Mouse (Mus musculus): ENCODE results near the gene Eftud2. TPM values are rescaled to one million over a fixed set of nuclear protein-coding genes. Genes with fewer than 3 reads are reported as not detected.
A peak's percentile ranks its signal among the peaks of the same experiment; 100 is the strongest.

Gene Eftud2
- total RNA-seq, 1 experiment = 198 TPM

DNA sequence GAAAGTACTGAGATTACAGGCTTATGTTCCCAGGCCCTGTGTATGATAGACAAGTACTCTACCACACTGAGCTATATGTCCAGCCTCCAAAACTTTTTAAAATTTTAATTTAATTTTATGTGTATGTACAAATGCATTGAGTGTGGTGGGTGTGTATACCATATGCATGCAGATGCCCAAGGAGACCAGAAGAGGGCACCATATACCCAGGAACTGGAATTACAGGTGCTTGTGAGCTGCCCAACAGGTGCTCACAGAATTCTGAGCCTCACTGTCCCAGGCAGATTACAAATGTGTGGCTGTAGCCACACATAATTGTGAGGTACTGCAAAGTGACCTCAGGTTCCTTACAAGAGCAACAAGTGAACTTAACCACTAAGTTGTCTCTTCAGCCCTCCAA lies 27.0 kb downstream of the Eftud2 start:
- no peak for TF ChIP-seq ZNF384 (IDR thresholded peaks at IDR 0.05; ENCODE audit: low read depth, low read length)
- no peak for TF ChIP-seq ZC3H11A (IDR thresholded peaks at IDR 0.05; ENCODE audit: borderline replicate concordance, low read depth, low read length)
- TF ChIP-seq HCFC1 (IDR thresholded peaks at IDR 0.05; ENCODE audit: borderline replicate concordance, insufficient read depth, low read length) = no peak
- no peak for TF ChIP-seq MAFK (IDR thresholded peaks at IDR 0.05; ENCODE audit: insufficient read depth, low read depth, low read length)
- no peak for TF ChIP-seq CHD2 (IDR thresholded peaks at IDR 0.05; ENCODE audit: low read depth, low read length)
- Histone ChIP-seq H3K27ac (ENCODE audit: insufficient read depth, low read depth, low read length, poor library complexity, severe bottlenecking) (no peak overlapping the region), H3K4me3 (ENCODE audit: insufficient read depth in 1 of 2, low read depth in 1 of 2, low read length in 2 of 2, poor library complexity in 1 of 2, severe bottlenecking in 1 of 2) (no peak overlapping the region), H3K4me1 (ENCODE audit: control insufficient read depth in 2 of 2, insufficient read depth in 2 of 2, low read length in 2 of 2, poor library complexity in 1 of 2) (no peaks in the 10 kb centered on the region), H3K9me3 (ENCODE audit: control insufficient read depth, insufficient read depth, low read depth, low read length) (no peaks in the 10 kb centered on the region), H3K36me3 (ENCODE audit: control insufficient read depth, insufficient read depth, low read length, poor library complexity, severe bottlenecking) (peaks cover 49% of the 10 kb centered on the region), H3K9ac (ENCODE audit: insufficient read depth, low read depth, low read length, poor library complexity, severe bottlenecking) (no peak overlapping the region)
- DNase-seq (ENCODE audit: low read depth, low spot score) = peak; percentile 28
- in situ Hi-C loops (cut with MboI; ENCODE audit: low sequenced_read_pairs in 2 of 2, unreplicated experiment in 2 of 2) = loop anchor here in 1 of 2 experiments (5.0 kb wide), 1 partner anchor 76 kb away; no protein-coding TSS in a partner anchor

DNA sequence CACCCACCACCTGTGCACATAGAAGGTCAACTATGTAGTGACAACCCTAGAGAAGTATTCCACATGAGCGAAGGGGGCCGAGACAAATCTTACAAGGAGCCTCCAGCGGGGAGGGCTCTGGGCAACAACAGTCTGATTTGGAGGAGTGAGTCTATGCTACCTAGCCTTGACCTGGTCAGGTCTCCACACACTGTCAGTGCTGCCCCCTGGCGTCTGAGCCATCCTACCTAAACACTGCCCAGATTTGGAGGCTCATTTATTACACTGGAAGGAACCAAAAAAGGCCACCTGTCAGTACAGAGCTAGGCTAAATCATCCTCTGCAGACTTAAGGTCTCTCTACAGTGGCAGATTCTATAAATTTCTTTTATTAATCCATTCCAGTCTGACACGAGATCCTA lies 28.9 kb downstream of the Eftud2 start:
- peaks cover 54% of the 10 kb centered on the region for H3K36me3 ChIP-seq (ENCODE audit: control insufficient read depth, insufficient read depth, low read length, poor library complexity, severe bottlenecking)
- no peaks in the 10 kb centered on the region for H3K9me3 ChIP-seq (ENCODE audit: control insufficient read depth, insufficient read depth, low read depth, low read length)
- H3K27ac ChIP-seq (ENCODE audit: insufficient read depth, low read depth, low read length, poor library complexity, severe bottlenecking) = no peak overlapping the region
- peak; percentile 71 for DNase-seq (ENCODE audit: low read depth, low spot score)
- H3K4me1 ChIP-seq (ENCODE audit: control insufficient read depth in 2 of 2, insufficient read depth in 2 of 2, low read length in 2 of 2, poor library complexity in 1 of 2) = no peaks in the 10 kb centered on the region
- in situ Hi-C loops (cut with MboI; ENCODE audit: low sequenced_read_pairs in 2 of 2, unreplicated experiment in 2 of 2) = loop anchor here in 1 of 2 experiments (5.0 kb wide), 1 partner anchor 75 kb away; no protein-coding TSS in a partner anchor
- TF ChIP-seq HCFC1 (IDR thresholded peaks at IDR 0.05; ENCODE audit: borderline replicate concordance, insufficient read depth, low read length) = no peak
- TF ChIP-seq ZC3H11A (IDR thresholded peaks at IDR 0.05; ENCODE audit: borderline replicate concordance, low read depth, low read length) = 0 out of 2 replicates have a peak, but pooled peaks have one; percentile 16
- TF ChIP-seq CHD2 (IDR thresholded peaks at IDR 0.05; ENCODE audit: low read depth, low read length) = no peak
- no peak for TF ChIP-seq ZNF384 (IDR thresholded peaks at IDR 0.05; ENCODE audit: low read depth, low read length)
- no peak for TF ChIP-seq MAFK (IDR thresholded peaks at IDR 0.05; ENCODE audit: insufficient read depth, low read depth, low read length)
- no peak overlapping the region for H3K9ac ChIP-seq (ENCODE audit: insufficient read depth, low read depth, low read length, poor library complexity, severe bottlenecking)
- H3K4me3 ChIP-seq (ENCODE audit: insufficient read depth in 1 of 2, low read depth in 1 of 2, low read length in 2 of 2, poor library complexity in 1 of 2, severe bottlenecking in 1 of 2) = no peak overlapping the region

DNA sequence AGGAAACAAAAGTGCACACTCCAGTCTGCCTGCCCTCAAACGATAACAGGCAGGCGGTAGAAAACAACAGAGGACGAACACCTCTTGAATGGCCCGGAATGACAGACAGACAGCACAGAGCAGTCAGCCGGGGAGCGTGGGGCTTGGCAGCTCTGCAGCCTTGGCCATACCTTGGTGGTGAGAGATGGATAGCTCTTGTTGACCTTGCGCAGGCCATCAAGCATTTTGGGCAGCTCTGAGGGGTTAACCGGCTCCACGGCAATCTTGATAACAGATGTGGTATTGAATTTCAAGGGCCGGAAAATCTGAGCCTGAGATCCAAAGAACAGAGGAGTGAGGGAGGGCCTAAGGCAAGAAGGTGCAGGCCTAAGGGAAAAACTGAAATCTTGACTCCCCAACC lies 34.9 kb downstream of the Eftud2 start:
- DNase-seq (ENCODE audit: low read depth, low spot score) = no peak
- H3K9ac ChIP-seq (ENCODE audit: insufficient read depth, low read depth, low read length, poor library complexity, severe bottlenecking) = no peak overlapping the region
- no peak overlapping the region for H3K27ac ChIP-seq (ENCODE audit: insufficient read depth, low read depth, low read length, poor library complexity, severe bottlenecking)
- H3K4me1 ChIP-seq (ENCODE audit: control insufficient read depth in 2 of 2, insufficient read depth in 2 of 2, low read length in 2 of 2, poor library complexity in 1 of 2) = no peaks in the 10 kb centered on the region
- TF ChIP-seq CHD2 (IDR thresholded peaks at IDR 0.05; ENCODE audit: low read depth, low read length) (no peak), ZNF384 (IDR thresholded peaks at IDR 0.05; ENCODE audit: low read depth, low read length) (no peak), ZC3H11A (IDR thresholded peaks at IDR 0.05; ENCODE audit: borderline replicate concordance, low read depth, low read length) (no peak), MAFK (IDR thresholded peaks at IDR 0.05; ENCODE audit: insufficient read depth, low read depth, low read length) (no peak), HCFC1 (IDR thresholded peaks at IDR 0.05; ENCODE audit: borderline replicate concordance, insufficient read depth, low read length) (no peak)
- in situ Hi-C loops (cut with MboI; ENCODE audit: low sequenced_read_pairs in 2 of 2, unreplicated experiment in 2 of 2) = no loop called here
- H3K4me3 ChIP-seq (ENCODE audit: insufficient read depth in 1 of 2, low read depth in 1 of 2, low read length in 2 of 2, poor library complexity in 1 of 2, severe bottlenecking in 1 of 2) = no peak overlapping the region
- H3K9me3 ChIP-seq (ENCODE audit: control insufficient read depth, insufficient read depth, low read depth, low read length) = no peaks in the 10 kb centered on the region
- peaks cover 80% of the 10 kb centered on the region for H3K36me3 ChIP-seq (ENCODE audit: control insufficient read depth, insufficient read depth, low read length, poor library complexity, severe bottlenecking)

DNA sequence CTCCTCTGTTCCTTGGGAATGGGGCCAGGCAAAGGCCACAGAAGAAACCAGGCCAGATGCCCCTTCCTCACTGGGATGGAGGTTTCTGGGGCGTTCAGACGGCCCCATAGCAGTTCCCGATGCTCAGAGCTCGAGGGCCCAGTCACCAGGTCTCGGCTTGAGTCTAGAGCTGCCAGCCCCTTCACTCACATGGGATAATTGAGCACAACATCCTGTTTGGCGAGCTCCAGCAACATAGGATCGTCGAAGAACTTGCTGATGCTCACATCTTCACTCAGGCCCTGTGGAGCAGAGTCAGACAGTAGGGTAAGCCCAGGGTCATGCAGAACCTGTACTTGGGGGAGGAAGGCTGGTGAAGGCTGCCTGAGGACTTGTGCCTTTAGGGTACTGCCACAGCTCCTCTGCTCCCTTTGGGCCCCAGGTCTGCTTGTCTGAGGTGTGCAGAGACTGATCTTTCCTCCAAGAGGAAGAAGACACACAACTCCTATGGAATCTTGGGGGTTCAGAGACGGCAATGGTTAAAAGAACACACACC lies 42.1 kb downstream of the Eftud2 start:
- H3K27ac ChIP-seq (ENCODE audit: insufficient read depth, low read depth, low read length, poor library complexity, severe bottlenecking) = no peak overlapping the region
- TF ChIP-seq HCFC1 (IDR thresholded peaks at IDR 0.05; ENCODE audit: borderline replicate concordance, insufficient read depth, low read length) (no peak), MAFK (IDR thresholded peaks at IDR 0.05; ENCODE audit: insufficient read depth, low read depth, low read length) (no peak), ZNF384 (IDR thresholded peaks at IDR 0.05; ENCODE audit: low read depth, low read length) (no peak), CHD2 (IDR thresholded peaks at IDR 0.05; ENCODE audit: low read depth, low read length) (no peak)
- no peaks in the 10 kb centered on the region for H3K4me1 ChIP-seq (ENCODE audit: control insufficient read depth in 2 of 2, insufficient read depth in 2 of 2, low read length in 2 of 2, poor library complexity in 1 of 2)
- peaks cover 73% of the 10 kb centered on the region for H3K36me3 ChIP-seq (ENCODE audit: control insufficient read depth, insufficient read depth, low read length, poor library complexity, severe bottlenecking)
- H3K9ac ChIP-seq (ENCODE audit: insufficient read depth, low read depth, low read length, poor library complexity, severe bottlenecking) = no peak overlapping the region
- H3K4me3 ChIP-seq (ENCODE audit: insufficient read depth in 1 of 2, low read depth in 1 of 2, low read length in 2 of 2, poor library complexity in 1 of 2, severe bottlenecking in 1 of 2) = no peak overlapping the region
- no peak for DNase-seq (ENCODE audit: low read depth, low spot score)
- in situ Hi-C loops (cut with MboI; ENCODE audit: low sequenced_read_pairs in 2 of 2, unreplicated experiment in 2 of 2) = no loop called here
- H3K9me3 ChIP-seq (ENCODE audit: control insufficient read depth, insufficient read depth, low read depth, low read length) = no peaks in the 10 kb centered on the region

All from ES-E14 (cell line).